Mouse (Mus musculus) frontal cortex, postnatal 25 days (tissue): ENCODE results near the gene Tigit.

ENCODE experiments used
- DNase-seq, 2 experiments: peaks; one replicate each; pipeline ENCODE4 v3.0.0; 2022; ENCODE audit warnings: low spot score in 2 of 2

Tigit gene

DNA sequence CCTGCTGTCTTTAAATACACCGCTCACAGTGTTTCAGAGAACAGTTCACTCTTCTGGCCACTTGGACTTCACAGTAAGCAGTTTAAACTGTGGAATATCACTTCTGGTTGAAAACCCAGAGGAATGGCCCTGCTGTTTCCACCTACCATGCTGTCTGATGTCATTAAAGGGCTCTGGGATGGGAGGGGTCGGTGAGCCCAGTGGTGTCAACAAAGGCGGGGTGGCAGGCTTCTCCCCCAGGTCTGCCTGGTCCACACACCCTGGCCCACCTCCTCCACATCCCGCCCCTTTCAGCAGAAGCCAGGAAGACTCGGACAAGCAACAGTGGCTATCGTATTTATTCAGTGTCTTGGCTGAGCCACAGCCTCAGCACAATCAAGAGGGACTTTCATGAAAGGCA lies 44.7 kb downstream of the Tigit start:
- DNase-seq = no peak

DNA sequence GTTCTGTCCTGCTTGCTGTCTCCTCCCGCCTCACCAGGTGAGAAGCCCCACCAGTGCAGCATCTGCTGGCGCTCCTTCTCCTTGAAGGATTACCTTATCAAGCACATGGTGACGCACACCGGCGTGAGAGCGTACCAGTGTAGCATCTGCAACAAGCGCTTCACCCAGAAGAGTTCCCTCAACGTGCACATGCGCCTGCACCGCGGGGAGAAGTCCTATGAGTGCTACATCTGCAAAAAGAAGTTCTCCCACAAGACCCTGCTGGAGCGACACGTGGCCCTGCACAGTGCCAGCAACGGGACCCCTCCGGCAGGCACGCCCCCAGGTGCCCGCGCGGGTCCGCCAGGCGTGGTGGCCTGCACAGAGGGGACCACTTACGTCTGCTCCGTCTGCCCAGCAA lies 45.7 kb downstream of the Tigit start:
- no peak for DNase-seq

DNA sequence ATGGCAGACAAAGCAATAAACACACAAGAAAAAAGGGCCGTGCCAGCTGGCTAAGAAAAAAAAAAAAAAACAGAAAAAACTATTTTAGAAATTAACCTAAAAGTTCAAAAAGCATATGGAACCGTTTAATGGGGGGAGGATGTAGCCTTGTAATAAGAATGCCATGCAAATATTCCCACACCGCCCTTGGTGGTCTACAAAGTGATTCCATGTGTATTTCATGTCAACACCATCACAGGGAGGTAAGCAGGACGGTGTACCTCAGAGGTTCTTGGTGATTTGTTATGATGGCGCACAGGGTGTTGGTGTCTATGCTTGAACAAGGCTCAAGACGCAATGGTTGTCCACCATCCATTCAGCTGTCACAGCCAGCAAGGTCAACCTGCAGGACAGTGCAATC lies 46.6 kb downstream of the Tigit start:
- DNase-seq = no peak

DNA sequence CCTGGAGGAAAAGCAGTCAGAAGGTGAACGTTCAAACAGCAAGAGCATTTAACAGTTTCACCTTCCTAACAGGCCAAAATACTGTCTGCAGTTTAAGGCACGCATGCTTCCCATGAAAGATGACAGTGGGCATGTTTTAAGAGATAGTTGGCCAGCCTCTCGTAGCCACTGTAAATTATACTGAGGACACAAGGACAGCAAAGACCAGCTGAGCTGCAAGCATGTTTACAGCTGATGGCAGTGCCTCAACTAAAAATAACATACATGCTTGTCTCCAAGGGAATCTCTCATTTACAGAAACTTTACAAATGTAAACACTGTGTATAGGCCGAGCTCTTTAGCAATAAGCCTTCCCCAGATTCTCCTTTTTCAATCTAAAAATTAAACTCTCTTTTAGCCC lies 47.6 kb downstream of the Tigit start:
- DNase-seq = no peak

DNA sequence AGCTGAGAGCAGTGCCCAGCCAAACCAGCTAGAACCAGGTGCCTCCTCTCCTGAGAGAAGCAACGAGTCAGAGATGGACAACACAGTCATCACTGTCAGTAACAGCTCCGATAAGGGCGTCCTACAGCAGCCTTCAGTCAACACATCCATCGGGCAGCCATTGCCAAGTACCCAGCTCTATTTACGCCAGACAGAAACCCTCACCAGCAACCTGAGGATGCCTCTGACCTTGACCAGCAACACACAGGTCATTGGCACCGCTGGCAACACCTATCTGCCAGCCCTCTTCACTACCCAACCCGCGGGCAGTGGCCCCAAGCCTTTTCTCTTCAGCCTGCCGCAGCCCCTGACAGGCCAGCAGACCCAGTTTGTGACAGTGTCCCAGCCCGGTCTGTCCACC lies 53.6 kb downstream of the Tigit start:
- DNase-seq = no peak

DNA sequence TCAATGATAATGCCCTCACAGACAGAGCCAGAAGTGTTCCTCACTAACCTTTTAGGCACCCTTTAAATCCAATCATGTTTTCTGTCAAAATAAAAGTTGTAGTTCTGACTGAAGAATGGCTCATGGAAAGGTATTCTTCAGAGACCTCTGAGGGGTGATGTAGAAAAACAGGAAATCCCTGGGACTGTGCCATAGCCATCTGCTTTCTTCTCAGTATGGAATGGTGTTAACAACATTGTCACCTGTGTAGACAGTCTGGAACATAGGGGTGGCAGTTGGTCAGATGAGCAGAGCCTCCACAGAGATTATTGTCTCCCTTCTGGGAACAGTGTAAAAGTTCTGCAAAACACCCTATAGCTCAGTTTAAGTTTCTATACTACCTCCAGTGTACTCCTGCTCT lies 55.9 kb downstream of the Tigit start:
- DNase-seq = no peak

DNA sequence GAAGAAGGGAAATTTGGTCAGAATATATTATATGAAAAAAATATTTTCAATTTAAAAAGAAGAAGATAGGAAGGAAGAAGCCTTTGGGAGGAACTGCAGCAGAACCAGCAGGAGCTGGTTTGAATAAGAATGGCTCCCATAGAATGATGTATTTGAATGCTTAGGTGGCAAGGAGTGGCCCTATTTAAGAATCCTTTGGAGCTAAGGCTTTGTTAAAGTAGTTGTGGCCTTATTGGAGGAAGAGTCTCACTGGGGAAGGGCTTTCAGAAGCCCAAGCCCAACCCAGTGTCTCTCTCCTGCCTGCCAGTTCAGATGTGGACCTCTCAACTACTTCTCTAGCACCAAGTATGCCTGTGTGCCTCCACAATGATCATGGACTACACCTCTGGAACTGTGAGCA lies 56.9 kb downstream of the Tigit start:
- DNase-seq = no peak

DNA sequence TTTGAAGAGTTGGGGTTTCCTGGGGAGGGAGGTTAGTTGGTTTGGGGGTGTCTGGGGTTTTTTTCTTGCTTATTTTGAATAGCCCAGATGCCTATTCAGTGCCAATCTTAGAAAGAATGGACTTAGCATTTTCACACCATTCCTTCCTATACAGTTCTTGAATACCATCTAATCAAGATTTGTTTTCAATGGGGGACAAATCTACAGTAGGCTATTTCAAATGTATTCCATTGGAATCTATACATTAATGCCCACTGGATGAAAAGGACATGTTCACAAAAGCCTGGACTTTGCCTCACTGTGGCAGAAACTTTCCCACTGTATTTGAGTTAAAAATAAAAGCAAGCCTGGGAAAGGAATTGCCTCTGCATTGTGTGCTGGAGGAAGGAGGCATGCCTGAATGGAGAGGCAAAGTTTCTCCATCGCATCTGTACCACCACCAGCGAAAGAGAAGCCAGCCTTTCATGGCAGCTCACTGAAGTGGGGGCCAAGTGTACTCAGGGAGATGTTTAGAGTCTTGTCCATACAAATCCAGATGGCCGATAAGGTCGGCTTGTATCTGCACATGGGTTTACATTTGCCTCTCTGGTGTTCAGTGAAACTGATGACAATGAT lies 59.4 kb downstream of the Tigit start:
- no peak for DNase-seq

DNA sequence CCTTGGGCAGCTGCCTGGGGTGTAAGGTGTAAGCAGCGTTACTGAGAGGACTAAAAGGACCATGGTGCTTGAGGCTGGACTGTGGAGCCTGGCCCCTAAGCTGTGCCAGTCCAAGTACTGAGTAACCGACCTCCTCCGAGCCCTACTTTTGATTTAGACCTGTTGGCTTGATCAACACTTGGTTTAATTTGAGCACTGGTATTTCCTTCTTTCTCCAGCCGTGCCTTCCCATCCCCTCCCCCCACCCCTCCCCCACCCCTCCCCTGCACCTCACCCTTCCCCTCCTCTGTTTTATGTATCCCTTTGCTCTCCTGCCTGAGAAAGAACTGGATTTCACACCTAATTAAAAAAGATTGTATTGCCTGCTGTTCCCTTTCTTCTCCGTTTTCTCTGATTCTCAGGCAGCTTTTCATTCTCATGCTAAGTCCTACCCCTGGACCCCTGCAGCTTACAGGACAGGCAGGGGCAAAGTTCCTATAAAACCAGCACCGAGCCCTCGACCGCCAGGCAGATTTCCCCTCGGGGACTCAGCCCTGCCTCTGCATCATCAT lies 60.3 kb downstream of the Tigit start:
- DNase-seq = no peak

DNA sequence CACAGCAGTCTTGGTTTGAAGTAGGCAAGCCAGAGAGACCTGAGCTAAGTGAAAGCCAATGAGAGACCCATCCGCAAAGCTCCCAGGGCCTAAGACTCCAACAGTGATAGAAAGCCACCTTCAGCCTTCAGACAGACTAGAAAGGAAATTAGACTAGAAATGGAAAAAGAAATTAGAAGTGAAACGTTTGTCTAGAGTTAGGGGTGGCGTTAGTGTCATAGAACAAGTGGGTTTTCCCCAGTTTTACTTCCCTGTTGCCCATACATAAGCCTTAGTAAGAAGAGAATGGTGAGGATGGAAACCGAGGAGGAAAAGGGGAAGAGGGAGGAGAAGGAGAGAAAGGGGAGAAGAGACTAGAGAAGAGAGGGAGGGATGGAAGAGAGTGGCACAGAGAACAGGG lies 61.4 kb downstream of the Tigit start:
- DNase-seq = no peak

DNA sequence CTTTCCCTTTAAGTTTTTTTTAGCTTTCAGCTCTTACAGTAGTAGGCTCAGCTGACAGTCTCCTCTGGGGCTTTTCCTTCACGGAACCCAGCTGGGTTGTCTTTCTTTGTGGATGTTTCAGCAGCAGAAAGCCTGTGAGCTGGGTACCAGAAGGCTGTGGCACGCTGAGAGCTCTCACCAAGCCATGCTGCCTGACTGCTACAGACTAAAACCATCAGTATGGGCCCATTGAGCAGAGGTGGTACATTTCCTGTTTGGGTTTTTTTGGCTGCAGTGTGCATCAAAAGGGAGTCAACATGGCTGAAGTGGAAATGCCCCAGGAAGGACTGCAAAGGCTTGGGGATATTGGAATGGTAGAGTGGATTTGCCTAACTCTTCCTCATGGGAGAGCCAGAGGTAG lies 64.2 kb downstream of the Tigit start:
- no peak for DNase-seq
